Mouse (Mus musculus) ovary, adult 18-20 months (tissue): ENCODE results near the gene Ccdc15.
"Not testable (repeated sequence)": the region's sequence is repeated elsewhere in the genome, so short reads cannot be mapped to it uniquely, and the experiment has no call there.

Experiments
- DNase-seq: peaks from one replicate; pipeline ENCODE4 v3.0.0; 2022; ENCODE audit warnings: low spot score, mixed read lengths

The Ccdc15 gene

DNA sequence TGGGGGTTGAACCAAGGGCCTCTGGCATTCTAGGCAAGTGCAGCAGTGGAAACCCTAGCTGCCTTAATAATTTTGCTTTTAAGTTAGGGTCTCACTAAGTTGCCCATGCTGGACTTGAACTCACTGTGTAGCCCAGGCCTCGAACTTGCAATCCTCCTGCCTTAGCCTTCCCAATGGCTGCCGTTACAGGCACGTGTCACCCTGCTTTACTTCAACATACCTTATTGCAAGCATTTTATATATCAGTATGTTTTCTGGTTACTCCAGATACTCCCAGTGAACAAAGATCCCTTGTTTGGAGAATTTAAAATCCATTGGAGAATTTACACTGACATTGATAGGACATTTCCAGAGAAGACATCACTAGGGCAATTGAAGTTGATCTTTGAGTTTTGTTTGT lies 818 bp upstream of the Ccdc15 start:
- DNase-seq, result no peak

DNA sequence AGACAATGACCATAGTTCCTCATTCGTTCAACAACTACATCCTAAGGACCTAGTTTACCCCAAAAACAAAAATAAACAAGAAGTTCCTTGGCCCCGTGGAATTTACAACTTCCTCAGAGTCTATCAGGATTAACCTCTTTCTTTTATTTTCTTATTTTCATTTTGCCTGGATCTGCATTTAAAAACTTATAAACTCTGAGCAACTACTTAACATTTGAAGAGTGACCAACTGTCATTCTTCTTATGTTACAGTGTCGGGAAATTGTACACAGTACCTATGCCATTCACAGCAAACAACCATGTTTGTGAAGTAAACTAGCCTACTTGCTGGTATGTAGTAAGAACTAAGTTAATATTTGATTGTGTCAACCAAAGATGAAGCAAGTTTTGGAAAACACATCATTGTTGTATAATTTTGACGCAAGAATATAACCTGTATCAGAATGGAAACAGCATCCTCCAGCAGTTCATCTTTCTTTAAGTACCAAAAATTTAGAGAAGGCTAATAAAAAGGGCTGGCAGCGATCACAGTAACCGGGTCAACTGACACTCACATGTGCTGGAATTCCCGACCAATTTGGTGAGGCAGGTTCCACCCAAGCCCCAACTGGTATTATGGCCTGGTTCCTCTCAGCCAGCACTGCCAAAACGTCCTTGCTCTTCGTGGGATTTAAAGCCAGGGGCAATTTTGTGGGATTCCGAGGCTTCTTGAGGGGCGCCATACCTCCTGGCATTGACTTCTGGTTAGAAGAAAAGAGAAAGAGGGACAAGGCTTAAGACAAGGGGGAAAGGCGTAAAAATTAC lies 846 bp downstream of the Ccdc15 start:
- DNase-seq, result no peak

DNA sequence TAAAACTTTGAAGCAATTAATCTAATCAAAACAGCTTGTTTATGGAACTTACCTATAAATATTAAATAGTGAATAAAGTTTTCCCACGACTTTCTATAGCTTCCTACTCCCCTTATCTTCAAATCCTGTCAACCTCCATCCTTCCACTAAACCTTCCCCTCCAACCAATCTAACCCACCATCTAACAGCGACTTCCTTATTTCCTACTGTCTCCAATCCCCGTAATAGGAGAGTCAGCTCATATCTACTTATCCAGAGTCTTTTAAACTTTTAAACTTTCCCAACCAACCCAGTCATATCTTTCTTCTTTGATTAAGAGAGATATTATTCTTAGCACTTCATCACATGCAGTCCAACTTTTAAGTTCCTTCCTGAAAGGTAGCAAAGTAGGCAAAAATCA lies 2.8 kb downstream of the Ccdc15 start:
- no peak for DNase-seq

DNA sequence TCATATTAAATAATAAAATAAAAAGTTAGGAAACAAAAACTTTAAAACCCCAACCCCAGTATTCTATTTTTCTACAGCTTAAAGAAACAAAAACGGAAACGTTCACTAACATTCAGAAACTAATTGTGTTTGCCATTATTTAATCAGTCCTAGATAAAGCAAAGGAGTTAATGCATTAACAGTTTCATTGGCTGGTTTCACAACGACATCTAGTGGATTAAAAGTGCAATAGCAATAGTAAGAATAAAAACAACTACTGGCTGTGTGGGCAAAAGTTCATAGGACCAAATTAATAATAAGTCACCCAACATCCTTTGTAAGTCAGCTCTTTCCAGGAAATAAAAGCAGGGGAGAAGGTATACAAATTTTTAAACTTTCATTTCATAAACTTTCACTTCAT lies 18.8 kb downstream of the Ccdc15 start:
- no peak for DNase-seq

- no peak for DNase-seq
Observed at GRCm38 (mm10) chr9:37301720-37302119, 46.5 kb downstream of the Ccdc15 start.

GRCm38 (mm10) chr9:37300501-37300900 lies 47.7 kb downstream of the Ccdc15 start:
- DNase-seq, result not testable (repeated sequence)

DNA sequence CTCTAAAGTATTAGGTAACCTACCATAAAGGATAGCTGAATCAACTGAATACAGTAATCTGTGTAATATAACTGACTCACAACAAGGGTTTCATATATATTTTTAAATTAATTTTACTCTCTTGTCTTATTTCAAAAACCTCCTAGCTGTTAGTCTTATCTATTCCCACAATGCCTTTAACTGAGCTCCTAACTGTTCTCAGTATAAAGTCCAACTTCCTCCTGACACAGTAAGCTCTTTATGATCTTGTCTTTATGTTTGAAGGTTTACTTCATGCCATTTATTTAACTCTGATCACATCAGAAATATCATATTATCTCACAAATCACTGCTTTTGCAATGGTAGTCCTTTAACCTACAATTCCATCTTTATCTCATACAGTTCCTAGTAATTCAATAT lies 52.6 kb downstream of the Ccdc15 start:
- DNase-seq, result no peak

DNA sequence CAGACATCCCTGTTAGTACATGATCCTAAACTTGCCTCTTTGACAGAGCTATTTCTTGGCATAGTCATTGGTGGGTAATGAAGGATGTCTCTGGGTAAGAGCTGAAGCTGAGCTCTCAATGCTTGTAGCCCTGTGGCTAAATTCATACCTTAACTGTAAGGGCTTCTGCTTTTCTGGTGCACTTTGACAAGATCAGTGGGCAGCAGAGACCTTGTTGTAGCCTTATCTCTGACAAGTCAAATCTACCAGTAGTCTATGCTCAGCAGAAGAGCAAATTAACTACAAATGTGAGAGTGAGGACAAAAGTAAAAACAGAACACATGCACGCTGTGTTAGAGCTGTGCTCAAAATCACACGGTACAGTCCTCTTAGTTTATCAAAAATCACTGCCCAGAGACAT lies 81.6 kb downstream of the Ccdc15 start:
- no peak for DNase-seq

DNA sequence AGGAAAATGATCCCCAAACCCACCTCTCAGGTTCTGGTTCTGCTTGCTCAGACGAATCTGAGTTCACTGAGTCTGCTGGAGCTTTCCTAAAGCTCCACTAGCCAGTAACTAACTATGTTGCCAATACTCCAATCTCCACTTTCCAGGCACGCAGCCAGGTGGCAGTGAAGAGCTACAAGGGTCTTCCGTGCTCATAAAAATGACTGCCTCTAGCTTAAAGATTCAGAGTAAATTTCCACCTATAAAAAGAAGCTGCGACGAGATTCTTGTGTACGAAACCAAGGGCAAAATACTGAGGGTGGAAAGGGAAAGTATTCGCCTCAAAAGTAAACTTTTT lies 92.4 kb downstream of the Ccdc15 start:
- DNase-seq, result peak; percentile 33

GRCm38 (mm10) chr9:37255149-37255888 lies 92.9 kb downstream of the Ccdc15 start, which contains the start of gene Slc37a2:
Gene Slc37a2, minus strand, starts transcription at chr9:37255738.
- peak; percentile 59 for DNase-seq

DNA sequence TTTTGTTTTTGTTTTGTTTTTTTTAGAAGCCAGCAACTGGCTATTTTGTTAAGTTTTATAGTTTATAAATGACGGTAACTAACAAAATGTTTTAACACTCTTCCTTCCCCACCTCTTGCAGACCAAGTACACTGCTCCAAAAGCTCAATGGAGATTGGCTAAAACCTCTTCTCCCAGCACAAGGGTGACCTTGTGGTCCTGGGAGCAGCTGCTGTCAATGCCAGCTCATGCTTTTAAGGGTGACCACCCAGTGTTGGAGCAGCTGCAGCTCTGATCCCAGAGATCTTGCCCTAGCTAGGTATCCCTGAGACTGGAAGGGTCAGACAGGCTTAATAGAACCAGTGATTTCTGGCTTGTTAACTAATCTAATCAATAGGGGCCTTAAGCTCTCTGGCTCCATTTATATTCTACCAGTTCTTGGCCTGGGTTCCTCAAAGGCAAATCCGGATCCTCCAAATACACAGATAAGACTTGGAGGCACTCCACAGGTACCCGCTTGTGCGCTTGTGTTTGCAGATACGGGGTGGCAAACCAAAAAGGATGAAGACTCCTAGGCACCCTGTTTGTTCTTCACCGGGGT lies 93.6 kb downstream of the Ccdc15 start:
- DNase-seq, result no peak

DNA sequence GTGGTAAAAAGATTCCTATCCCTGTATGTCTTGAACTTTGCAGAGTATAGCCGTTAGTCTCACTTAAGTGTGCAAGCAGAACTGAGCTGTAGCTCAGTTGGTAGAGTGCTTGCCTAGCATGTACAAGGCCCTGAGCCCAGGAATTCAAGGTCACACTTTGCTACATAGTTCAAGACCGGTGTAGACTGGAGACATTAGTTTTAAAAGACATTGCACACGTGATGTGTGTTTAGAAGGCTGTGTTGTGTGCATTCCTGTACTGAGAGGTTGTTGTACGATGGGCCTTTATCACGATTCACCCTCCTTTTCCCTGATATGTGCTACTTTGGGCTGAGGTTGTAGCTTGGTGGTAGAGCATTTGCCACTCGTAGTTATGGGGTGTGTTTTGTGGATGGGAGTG lies 97.6 kb downstream of the Ccdc15 start:
- DNase-seq, result no peak

GRCm38 (mm10) chr9:37249976-37250375 lies 98.3 kb downstream of the Ccdc15 start:
- DNase-seq, result no peak

- no peak for DNase-seq
Observed at GRCm38 (mm10) chr9:37248381-37248906, 99.8 kb downstream of the Ccdc15 start.

- DNase-seq, result no peak
Observed at GRCm38 (mm10) chr9:37247429-37247828, 100.8 kb downstream of the Ccdc15 start.

- no peak for DNase-seq
Observed at GRCm38 (mm10) chr9:37245810-37246209, 102.4 kb downstream of the Ccdc15 start.

GRCm38 (mm10) chr9:37245404-37245803 lies 102.8 kb downstream of the Ccdc15 start:
- DNase-seq, result no peak

GRCm38 (mm10) chr9:37244600-37244999 lies 103.6 kb downstream of the Ccdc15 start:
- no peak for DNase-seq

DNA sequence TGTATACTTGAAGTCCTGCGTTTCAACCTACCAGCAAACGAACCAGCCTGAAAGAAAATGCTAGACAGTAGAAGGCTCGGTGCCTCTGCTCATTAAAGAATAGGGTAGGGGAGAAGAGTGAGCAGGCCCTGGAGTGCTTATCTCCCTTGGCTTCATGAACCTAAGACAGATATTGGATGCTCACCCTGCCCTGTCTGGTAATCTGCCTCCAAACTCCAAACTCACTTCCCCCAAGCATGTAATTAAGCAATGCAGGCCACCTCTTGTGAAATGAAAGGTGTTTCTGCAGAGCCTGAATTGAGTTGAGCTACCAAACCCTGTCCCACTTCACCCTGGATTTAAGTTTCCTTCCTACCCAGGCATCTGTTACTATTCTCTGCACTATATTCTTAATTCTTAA lies 105.5 kb downstream of the Ccdc15 start:
- no peak for DNase-seq

DNA sequence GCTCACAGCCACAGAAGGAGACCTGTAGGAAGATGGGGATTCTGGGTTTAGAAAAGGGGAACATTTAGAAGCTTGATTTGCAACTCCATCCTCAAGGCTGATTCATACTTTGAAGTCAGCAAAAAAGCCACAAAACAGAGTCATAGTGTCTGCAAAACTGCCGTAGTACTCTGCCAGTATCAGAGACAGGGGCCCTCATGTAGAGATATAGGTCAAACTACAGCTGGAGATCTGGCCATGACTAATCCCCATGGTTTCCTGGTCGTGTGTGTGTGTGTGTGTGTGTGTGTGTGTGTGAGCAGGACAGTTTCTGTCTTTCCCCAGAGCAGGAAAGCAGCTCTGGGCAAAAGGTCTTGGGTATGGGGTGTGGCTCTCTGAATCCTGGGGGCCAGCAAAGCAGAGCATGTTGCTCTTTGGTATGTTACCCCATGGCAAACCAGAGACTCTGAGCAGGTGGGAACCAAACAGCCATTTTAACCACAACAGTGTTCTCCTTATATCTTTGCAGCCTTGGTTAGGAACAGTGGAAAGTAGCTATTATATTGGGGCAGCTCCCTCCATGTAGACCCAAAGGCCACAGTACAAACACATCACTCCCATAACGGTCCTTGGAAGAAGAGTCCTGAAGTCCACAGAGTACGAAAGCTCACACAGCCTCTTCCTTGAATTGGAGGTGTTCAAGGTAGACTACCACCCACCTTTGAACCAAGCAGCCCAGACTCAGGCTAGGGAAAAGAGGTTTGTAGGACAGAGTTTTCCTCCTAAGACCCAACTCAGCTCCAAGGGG lies 112.1 kb downstream of the Ccdc15 start:
- no peak for DNase-seq

- DNase-seq, result no peak
Observed at GRCm38 (mm10) chr9:37232201-37233195, 115.7 kb downstream of the Ccdc15 start.
